Mouse (Mus musculus) bone marrow macrophage, adult 2 months (primary cell): Measurements from ENCODE around the gene Utp4. TPM values are rescaled to one million over a fixed set of nuclear protein-coding genes. Genes with fewer than 3 reads are reported as not detected.
"Not testable (repeated sequence)": the region's sequence is repeated elsewhere in the genome, so short reads cannot be mapped to it uniquely, and the experiment has no call there.

ENCODE experiments used
- H3K27ac ChIP-seq: 2 replicates; pipeline ENCODE4 v1.5.1; 2012; ENCODE audit warnings: low read depth, low read length; ENCODE audit not compliant: insufficient read depth
- H3K4me1 ChIP-seq: 2 replicates; pipeline ENCODE4 v1.6.1; 2012; ENCODE audit warnings: low read length; ENCODE audit not compliant: control insufficient read depth, insufficient read depth
- H3K4me3 ChIP-seq: 2 replicates; pipeline ENCODE4 v1.5.1; 2012; ENCODE audit warnings: mild to moderate bottlenecking, low read length, moderate library complexity; ENCODE audit not compliant: insufficient read depth
- CTCF ChIP-seq: IDR thresholded peaks from 2 replicates; pipeline ENCODE4 v1.5.1; 2012; ENCODE audit warnings: low read depth, mild to moderate bottlenecking, low read length, moderate library complexity
- POLR2A ChIP-seq: IDR thresholded peaks from 2 replicates; pipeline ENCODE4 v1.6.1; 2012; ENCODE audit warnings: mild to moderate bottlenecking, low read depth, low read length, borderline replicate concordance
- polyA plus RNA-seq: library from polyadenylated mRNA; stranded (reverse); fragments of >200 nt; gene quantifications from 2 replicates; pipeline ENCODE4 v1.2.4, GENCODE M21; 2012; ENCODE audit not compliant: missing spikeins, insufficient read depth, insufficient read length

The Utp4 gene
- polyA plus RNA-seq, 1 experiment: 10.7 TPM

- Histone ChIP-seq H3K4me1 (no peaks in the 10 kb centered on the region), H3K27ac (no peak overlapping the region), H3K4me3 (no peak overlapping the region)
- TF ChIP-seq POLR2A: no peak
- TF ChIP-seq CTCF: no peak
These were observed 21.5 kb upstream of the Utp4 start for GRCm38 (mm10) chr8:106871931-106872371.

- H3K4me1 ChIP-seq: no peaks in the 10 kb centered on the region
- TF ChIP-seq CTCF: no peak
- no peak for TF ChIP-seq POLR2A
- H3K4me3 ChIP-seq: no peak overlapping the region
- no peak overlapping the region for H3K27ac ChIP-seq
These were observed 20.9 kb upstream of the Utp4 start for GRCm38 (mm10) chr8:106872454-106873034.

GRCm38 (mm10) chr8:106880121-106880707 lies 13.2 kb upstream of the Utp4 start:
- Histone ChIP-seq H3K27ac (no peak overlapping the region), H3K4me3 (no peak overlapping the region), H3K4me1 (no peaks in the 10 kb centered on the region)
- TF ChIP-seq POLR2A (no peak), CTCF (no peak)

- not testable (repeated sequence) for H3K4me3 ChIP-seq, H3K27ac ChIP-seq, H3K4me1 ChIP-seq
These were observed 9.3 kb upstream of the Utp4 start for GRCm38 (mm10) chr8:106884094-106884493.

GRCm38 (mm10) chr8:106884826-106885400 lies 8.5 kb upstream of the Utp4 start:
- H3K27ac ChIP-seq, H3K4me3 ChIP-seq, H3K4me1 ChIP-seq: not testable (repeated sequence)

GRCm38 (mm10) chr8:106887336-106888189 lies 5.9 kb upstream of the Utp4 start:
- Histone ChIP-seq H3K27ac (no peak overlapping the region), H3K4me1 (peaks cover 10% of the 10 kb centered on the region), H3K4me3 (no peak overlapping the region)
- TF ChIP-seq POLR2A (no peak), CTCF (0 out of 2 replicates have a peak, but pooled peaks have one; percentile 20)

- TF ChIP-seq POLR2A (no peak), CTCF (no peak)
- H3K4me3 ChIP-seq: no peak overlapping the region
- H3K4me1 ChIP-seq: peaks cover 10% of the 10 kb centered on the region
- H3K27ac ChIP-seq: no peak overlapping the region
These were observed 4.6 kb upstream of the Utp4 start for GRCm38 (mm10) chr8:106888803-106889202.

GRCm38 (mm10) chr8:106892210-106892805 lies 1.1 kb upstream of the Utp4 start:
- peak overlapping the region; percentile 75 for H3K27ac ChIP-seq
- H3K4me3 ChIP-seq: peak overlapping the region; percentile 96
- TF ChIP-seq CTCF (no peak), POLR2A (no peak)
- peaks cover 21% of the 10 kb centered on the region for H3K4me1 ChIP-seq

GRCm38 (mm10) chr8:106892806-106893451 lies 507 bp upstream of the Utp4 start:
- TF ChIP-seq POLR2A: no peak
- TF ChIP-seq CTCF: no peak
- Histone ChIP-seq H3K4me3 (peak overlapping the region; percentile 96), H3K4me1 (peaks cover 21% of the 10 kb centered on the region), H3K27ac (peak overlapping the region; percentile 75)
